9 mouse cellular contexts compared by ENCODE assay signal in genomic region chr15:89309962-89310498, GRCm38 (mm10). TPM values are rescaled to one million over a fixed set of nuclear protein-coding genes. Genes with fewer than 3 reads are reported as not detected.
A peak's percentile ranks its signal among the peaks of the same experiment; 100 is the strongest.
DNase-seq lines count a peak whose midpoint lies in the region; ATAC-seq and TF ChIP-seq lines count a peak whose summit lies in the region.
"Had no signal": no experiment of that assay in that cellular context is flagged by ENCODE, and none has a peak within 500 bp of the region (broad histone marks: within the 10 kb centered on the region; RNA-seq: fewer than 3 reads in every experiment).

No protein-coding gene starts in this region.

- no peak overlapping the region for H3K27ac ChIP-seq in limb, embryonic 15.5 days
- no peak overlapping the region for H3K27ac ChIP-seq in limb, embryonic 10.5 days
- peak overlapping the region; percentile 93 for H3K27ac ChIP-seq in layer of hippocampus, adult 2 months
- no peak overlapping the region for H3K27ac ChIP-seq in midbrain, embryonic 15.5 days
- H3K27ac ChIP-seq in hindbrain, embryonic 10.5 days = no peak overlapping the region

- no peak overlapping the region for H3K4me3 ChIP-seq in limb, embryonic 15.5 days
- no peak overlapping the region for H3K4me3 ChIP-seq in limb, embryonic 10.5 days
- H3K4me3 ChIP-seq in layer of hippocampus, adult 2 months = peak overlapping the region; percentile 22; the same call in 1 of the 2 replicates
- no peak overlapping the region for H3K4me3 ChIP-seq in midbrain, embryonic 15.5 days
- H3K4me3 ChIP-seq in hindbrain, embryonic 10.5 days = no peak overlapping the region

- 60% methylated on average over 6 of the region's 6 CpGs for WGBS in limb, embryonic 15.5 days
- WGBS in limb, embryonic 10.5 days = 77% methylated on average over 6 of the region's 6 CpGs
- WGBS in midbrain, embryonic 15.5 days = 79% methylated on average over 6 of the region's 6 CpGs
- WGBS in hindbrain, embryonic 10.5 days = 75% methylated on average over 6 of the region's 6 CpGs

- H3K27me3 ChIP-seq in limb, embryonic 15.5 days = no peaks in the 10 kb centered on the region
- no peaks in the 10 kb centered on the region for H3K27me3 ChIP-seq in limb, embryonic 10.5 days (ENCODE audit: low read depth, poor library complexity, severe bottlenecking)
- no peaks in the 10 kb centered on the region for H3K27me3 ChIP-seq in midbrain, embryonic 15.5 days (replicated peaks)
- no peaks in the 10 kb centered on the region for H3K27me3 ChIP-seq in hindbrain, embryonic 10.5 days (ENCODE audit: insufficient read depth, poor library complexity, severe bottlenecking)

- no peak for DNase-seq in limb, embryonic 10.5 days (ENCODE audit: low spot score)
- peak; percentile 88 for DNase-seq in T-cell, adult 2 months (ENCODE audit: low spot score)
- DNase-seq in layer of hippocampus, adult 2 months (ENCODE audit: low spot score in 2 of 2) = peak; percentile 76 to 79
- peak; percentile 89 for DNase-seq in naive thymus-derived CD4-positive, alpha-beta T cell, adult 2 months (ENCODE audit: low read depth)
- DNase-seq in urinary bladder, postnatal 25 days (ENCODE audit: low spot score) = no peak
- no peak for DNase-seq in hindbrain, embryonic 10.5 days (ENCODE audit: low spot score)
- DNase-seq: lung, embryonic 14.5 days had no signal

- H3K36me3 ChIP-seq in limb, embryonic 15.5 days = peaks cover 23% of the 10 kb centered on the region
- H3K36me3 ChIP-seq in limb, embryonic 10.5 days = peaks cover 33% of the 10 kb centered on the region
- peaks cover 7% of the 10 kb centered on the region for H3K36me3 ChIP-seq in midbrain, embryonic 15.5 days (replicated peaks)
- H3K36me3 ChIP-seq in hindbrain, embryonic 10.5 days = peaks cover 34% of the 10 kb centered on the region

- TF ChIP-seq CTCF in layer of hippocampus, adult 2 months (conservative IDR thresholded peaks at IDR 0.05) = no peak

- no peaks in the 10 kb centered on the region for H3K9me3 ChIP-seq in limb, embryonic 15.5 days
- H3K9me3 ChIP-seq in limb, embryonic 10.5 days (replicated peaks) = no peaks in the 10 kb centered on the region
- no peaks in the 10 kb centered on the region for H3K9me3 ChIP-seq in midbrain, embryonic 15.5 days
- no peaks in the 10 kb centered on the region for H3K9me3 ChIP-seq in hindbrain, embryonic 10.5 days

- H3K4me2 ChIP-seq in limb, embryonic 15.5 days = no peak overlapping the region
- no peak overlapping the region for H3K4me2 ChIP-seq in midbrain, embryonic 15.5 days
- H3K4me2 ChIP-seq: lung, embryonic 14.5 days had no signal

- peaks cover 36% of the 10 kb centered on the region for H3K4me1 ChIP-seq in limb, embryonic 15.5 days
- H3K4me1 ChIP-seq in limb, embryonic 10.5 days = peaks cover 29% of the 10 kb centered on the region
- H3K4me1 ChIP-seq in midbrain, embryonic 15.5 days = peaks cover 41% of the 10 kb centered on the region
- H3K4me1 ChIP-seq in hindbrain, embryonic 10.5 days (replicated peaks) = peaks cover 45% of the 10 kb centered on the region

- H3K9ac ChIP-seq in limb, embryonic 15.5 days = 0 out of 2 replicates have a peak overlapping the region, but pooled peaks have one; percentile 20
- H3K9ac ChIP-seq in midbrain, embryonic 15.5 days = no peak overlapping the region
- H3K9ac ChIP-seq: lung, embryonic 14.5 days had no signal

- ATAC-seq in limb, embryonic 15.5 days (ENCODE audit: insufficient number of reproducible peaks, low FRiP score, low TSS enrichment, low read depth) = no peak
- ATAC-seq in midbrain, embryonic 15.5 days (replicated peaks) = no peak

RNA-seq across cellular contexts. Expression of gene Sbf1, which starts 5.1 kb away (rescaled TPM):
- 50.9 and 55.3 TPM in 2 replicates for polyA plus RNA-seq in limb, embryonic 15.5 days (2015; fragmentation: Nextera tagmentation; extraction: Ambion mirVana)
- 71.9 and 80.9 TPM in 2 replicates for polyA plus RNA-seq in limb, embryonic 10.5 days (2016; fragmentation: Nextera tagmentation; extraction: Ambion mirVana)
- total RNA-seq in layer of hippocampus, adult 2 months (2021) = 100 to 1,000 TPM; 356 to 361 TPM
- polyA plus RNA-seq in midbrain, embryonic 15.5 days (2015; fragmentation: Nextera tagmentation; extraction: Ambion mirVana) = 106 and 112 TPM in 2 replicates
- 92.5 and 103 TPM in 2 replicates for polyA plus RNA-seq in hindbrain, embryonic 10.5 days (2016; fragmentation: Nextera tagmentation; extraction: Ambion mirVana)

RNA-seq across cellular contexts. Expression of gene Adm2, which starts 12.5 kb away (rescaled TPM):
- polyA plus RNA-seq in limb, embryonic 15.5 days (2015; fragmentation: Nextera tagmentation; extraction: Ambion mirVana) = 1.6 and 1.9 TPM in 2 replicates
- 0.11 and 0.18 TPM in 2 replicates for polyA plus RNA-seq in limb, embryonic 10.5 days (2016; fragmentation: Nextera tagmentation; extraction: Ambion mirVana)
- total RNA-seq in layer of hippocampus, adult 2 months (2021) = not detected
- polyA plus RNA-seq in midbrain, embryonic 15.5 days (2015; fragmentation: Nextera tagmentation; extraction: Ambion mirVana) = not detected in 2 replicates
- polyA plus RNA-seq in hindbrain, embryonic 10.5 days (2016; fragmentation: Nextera tagmentation; extraction: Ambion mirVana) = 0.25 and 0.27 TPM in 2 replicates

RNA-seq across cellular contexts. Expression of gene Miox, which starts 24.2 kb away (rescaled TPM):
- not detected in 2 replicates for polyA plus RNA-seq in limb, embryonic 15.5 days (2015; fragmentation: Nextera tagmentation; extraction: Ambion mirVana)
- polyA plus RNA-seq in limb, embryonic 10.5 days (2016; fragmentation: Nextera tagmentation; extraction: Ambion mirVana) = not detected in 2 replicates
- not detected for total RNA-seq in layer of hippocampus, adult 2 months (2021)
- not detected in 2 replicates for polyA plus RNA-seq in midbrain, embryonic 15.5 days (2015; fragmentation: Nextera tagmentation; extraction: Ambion mirVana)
- polyA plus RNA-seq in hindbrain, embryonic 10.5 days (2016; fragmentation: Nextera tagmentation; extraction: Ambion mirVana) = not detected in 2 replicates
- polyA plus RNA-seq: lung, embryonic 14.5 days had no signal

RNA-seq across cellular contexts. Expression of gene Lmf2, which starts 45.4 kb away (rescaled TPM):
- polyA plus RNA-seq in limb, embryonic 15.5 days (2015; fragmentation: Nextera tagmentation; extraction: Ambion mirVana) = 67.8 and 77.2 TPM in 2 replicates
- 40.8 and 45.1 TPM in 2 replicates for polyA plus RNA-seq in limb, embryonic 10.5 days (2016; fragmentation: Nextera tagmentation; extraction: Ambion mirVana)
- total RNA-seq in layer of hippocampus, adult 2 months (2021) = 10 to 100 TPM; 14.8 to 20.0 TPM
- 30.5 and 35.0 TPM in 2 replicates for polyA plus RNA-seq in midbrain, embryonic 15.5 days (2015; fragmentation: Nextera tagmentation; extraction: Ambion mirVana)
- polyA plus RNA-seq in hindbrain, embryonic 10.5 days (2016; fragmentation: Nextera tagmentation; extraction: Ambion mirVana) = 49.2 and 52.0 TPM in 2 replicates

RNA-seq across cellular contexts. Expression of gene Ncaph2, which starts 45.5 kb away (rescaled TPM):
- 151 and 161 TPM in 2 replicates for polyA plus RNA-seq in limb, embryonic 15.5 days (2015; fragmentation: Nextera tagmentation; extraction: Ambion mirVana)
- polyA plus RNA-seq in limb, embryonic 10.5 days (2016; fragmentation: Nextera tagmentation; extraction: Ambion mirVana) = 197 and 200 TPM in 2 replicates
- 100 to 1,000 TPM in 1 of 2 experiments, 10 to 100 TPM in 1; 97.6 to 101 TPM for total RNA-seq in layer of hippocampus, adult 2 months (2021)
- polyA plus RNA-seq in midbrain, embryonic 15.5 days (2015; fragmentation: Nextera tagmentation; extraction: Ambion mirVana) = 115 and 121 TPM in 2 replicates
- polyA plus RNA-seq in hindbrain, embryonic 10.5 days (2016; fragmentation: Nextera tagmentation; extraction: Ambion mirVana) = 187 and 194 TPM in 2 replicates

Comparison
In these comparisons a context has a peak if more than half of its experiments do, and no peak if none do; other contexts are left out.
1. DNase-seq: peak in T-cell, adult 2 months (single experiment), layer of hippocampus, adult 2 months (2 of 2) and naive thymus-derived CD4-positive, alpha-beta T cell, adult 2 months (single experiment); none in limb, embryonic 10.5 days (single experiment), urinary bladder, postnatal 25 days (single experiment) and hindbrain, embryonic 10.5 days (single experiment).